Mouse (Mus musculus) liver, embryonic 13.5 days (tissue): ENCODE measurements around the gene Mdfic. TPM values are rescaled to one million over a fixed set of nuclear protein-coding genes. Genes with fewer than 3 reads are reported as not detected.

Experiments
- ATAC-seq: fragments of 200-750 bp; cut with Nextera tagmentation; 2 replicates; pipeline ENCODE4 v1.8.0; 2017; ENCODE audit warnings: low read depth, mild to moderate bottlenecking, moderate number of reproducible peaks, moderate library complexity
- DNase-seq: peaks from one replicate; pipeline ENCODE4 v3.0.0; 2022
- H3K27ac ChIP-seq: fragments of 300-500 bp; sonication (generic); 2 replicates; pipeline ENCODE4 v1.5.1; 2015; ENCODE audit warnings: moderate library complexity, mild to moderate bottlenecking, inconsistent platforms
- H3K27me3 ChIP-seq: fragments of 300-500 bp; sonication (generic); 2 replicates; pipeline ENCODE4 v1.6.1; 2015; ENCODE audit warnings: mild to moderate bottlenecking, inconsistent platforms
- H3K36me3 ChIP-seq: fragments of 300-500 bp; sonication (generic); 2 replicates; pipeline ENCODE4 v1.6.1; 2015; ENCODE audit warnings: mild to moderate bottlenecking, inconsistent platforms
- H3K4me1 ChIP-seq: fragments of 300-500 bp; sonication (generic); replicated peaks from 2 replicates; pipeline ENCODE4 v1.6.1; 2015; ENCODE audit warnings: inconsistent platforms
- H3K4me2 ChIP-seq: fragments of 300-500 bp; sonication (generic); 2 replicates; pipeline ENCODE4 v1.6.1; 2015; ENCODE audit warnings: inconsistent platforms, mild to moderate bottlenecking, moderate library complexity
- H3K4me3 ChIP-seq: fragments of 300-500 bp; sonication (generic); replicated peaks from 2 replicates; pipeline ENCODE4 v1.5.1; 2015; ENCODE audit warnings: mild to moderate bottlenecking, inconsistent platforms
- H3K9ac ChIP-seq: fragments of 300-500 bp; sonication (generic); 2 replicates; pipeline ENCODE4 v1.6.1; 2015; ENCODE audit warnings: mild to moderate bottlenecking, inconsistent platforms
- H3K9me3 ChIP-seq: fragments of 300-500 bp; sonication (generic); replicated peaks from 2 replicates; pipeline ENCODE4 v1.6.1; 2016; ENCODE audit warnings: inconsistent platforms
- WGBS: fragments of 180-500 bp; shearing (Covaris S2); methylation state at CpG from one replicate; pipeline ENCODE4 v1.1.7; 2015; ENCODE audit not compliant: insufficient replicate concordance; 5-methylcytosine and 5-hydroxymethylcytosine counted together
- polyA plus RNA-seq: library from polyadenylated mRNA; unstranded; fragments of >200 nt; fragmentation: Nextera tagmentation; extraction: Ambion mirVana; gene quantifications from 2 replicates; pipeline ENCODE4 v1.2.1, GENCODE M21; 2015

Mdfic gene
- polyA plus RNA-seq, 1 experiment from 2014 or later = 0.96 TPM

- no peaks in the 10 kb centered on the region for H3K36me3 ChIP-seq
- no peak overlapping the region for H3K4me3 ChIP-seq
- no peak overlapping the region for H3K4me2 ChIP-seq
- no peak for DNase-seq
- no peaks in the 10 kb centered on the region; the same call in 1 of the 2 replicates for H3K4me1 ChIP-seq
- H3K27me3 ChIP-seq = no peaks in the 10 kb centered on the region
- ATAC-seq = no peak
- H3K9ac ChIP-seq = no peak overlapping the region
- H3K27ac ChIP-seq = no peak overlapping the region
- WGBS = 74% methylated on average over 6 of the region's 6 CpGs
- H3K9me3 ChIP-seq = no peaks in the 10 kb centered on the region
Measured at GRCm38 (mm10) chr6:15760750-15761149, 40.3 kb downstream of the Mdfic start.

DNA sequence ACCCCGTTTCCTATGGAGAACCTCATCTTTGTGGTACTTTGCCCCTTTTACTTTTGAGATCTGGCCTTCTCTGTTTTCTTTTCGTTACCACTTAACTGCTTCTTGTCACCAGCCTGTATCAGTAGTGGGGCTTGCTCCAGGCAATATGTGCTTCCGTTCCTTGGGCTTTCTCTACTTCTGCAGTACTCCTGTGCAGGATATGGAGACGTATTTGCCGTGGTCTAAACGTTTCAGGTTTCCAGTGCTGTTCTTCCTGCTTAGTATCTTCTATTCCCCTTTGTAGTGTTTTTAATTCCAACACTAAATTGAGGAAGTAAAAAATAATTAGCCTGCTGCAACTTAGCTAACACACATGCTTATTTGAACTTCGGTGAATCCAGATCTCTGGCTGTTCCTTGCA is 43.6 kb downstream of the Mdfic start:
- no peaks in the 10 kb centered on the region for H3K9me3 ChIP-seq
- no peak overlapping the region for H3K27ac ChIP-seq
- no peaks in the 10 kb centered on the region for H3K36me3 ChIP-seq
- ATAC-seq (no peak), DNase-seq (no peak)
- no peak overlapping the region for H3K4me2 ChIP-seq
- H3K9ac ChIP-seq = no peak overlapping the region
- H3K27me3 ChIP-seq = no peaks in the 10 kb centered on the region
- WGBS = 45% methylated on average over 7 of the region's 7 CpGs
- H3K4me3 ChIP-seq = no peak overlapping the region
- H3K4me1 ChIP-seq = no peaks in the 10 kb centered on the region; the same call in 1 of the 2 replicates

DNA sequence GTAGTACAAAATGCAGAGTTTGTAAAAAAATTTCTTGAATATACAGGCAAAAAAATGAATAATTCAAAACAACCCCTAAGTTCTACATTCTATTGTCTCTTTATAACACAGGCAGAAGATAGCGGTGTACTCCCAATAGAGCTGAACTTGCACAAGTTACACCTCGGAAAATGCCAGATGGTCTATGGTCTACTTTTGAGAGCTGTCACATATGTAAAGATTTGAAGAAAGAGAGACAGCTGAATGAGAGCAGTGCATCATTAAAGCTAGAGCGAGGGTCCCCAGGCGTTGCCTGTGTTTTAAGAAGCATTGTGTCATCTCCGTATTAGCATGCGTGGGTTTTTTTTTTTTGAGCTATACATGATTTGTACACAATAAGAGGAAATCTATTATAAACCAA is 47.0 kb downstream of the Mdfic start:
- no peak for DNase-seq
- Histone ChIP-seq H3K4me2 (no peak overlapping the region), H3K27ac (no peak overlapping the region), H3K4me1 (no peaks in the 10 kb centered on the region), H3K27me3 (no peaks in the 10 kb centered on the region), H3K4me3 (no peak overlapping the region), H3K36me3 (no peaks in the 10 kb centered on the region), H3K9me3 (no peaks in the 10 kb centered on the region), H3K9ac (no peak overlapping the region)
- no peak for ATAC-seq
- 75% methylated on average over 6 of the region's 6 CpGs for WGBS

GRCm38 (mm10) chr6:15770128-15770527 is 49.7 kb downstream of the Mdfic start:
- no peak overlapping the region for H3K4me2 ChIP-seq
- H3K27ac ChIP-seq = no peak overlapping the region
- no peak overlapping the region for H3K9ac ChIP-seq
- DNase-seq (no peak), ATAC-seq (no peak)
- no peaks in the 10 kb centered on the region for H3K27me3 ChIP-seq
- H3K9me3 ChIP-seq = no peaks in the 10 kb centered on the region
- H3K36me3 ChIP-seq = no peaks in the 10 kb centered on the region
- 42% methylated on average over 8 of the region's 8 CpGs for WGBS
- no peak overlapping the region for H3K4me3 ChIP-seq
- no peaks in the 10 kb centered on the region for H3K4me1 ChIP-seq

- 80% methylated on average over 3 of the region's 3 CpGs for WGBS
- Histone ChIP-seq H3K36me3 (no peaks in the 10 kb centered on the region), H3K4me3 (no peak overlapping the region), H3K27me3 (no peaks in the 10 kb centered on the region), H3K27ac (no peak overlapping the region), H3K4me2 (no peak overlapping the region), H3K4me1 (no peaks in the 10 kb centered on the region), H3K9ac (no peak overlapping the region), H3K9me3 (no peaks in the 10 kb centered on the region)
- no peak for ATAC-seq
- no peak for DNase-seq
Measured at GRCm38 (mm10) chr6:15777070-15777469, 56.6 kb downstream of the Mdfic start.

DNA sequence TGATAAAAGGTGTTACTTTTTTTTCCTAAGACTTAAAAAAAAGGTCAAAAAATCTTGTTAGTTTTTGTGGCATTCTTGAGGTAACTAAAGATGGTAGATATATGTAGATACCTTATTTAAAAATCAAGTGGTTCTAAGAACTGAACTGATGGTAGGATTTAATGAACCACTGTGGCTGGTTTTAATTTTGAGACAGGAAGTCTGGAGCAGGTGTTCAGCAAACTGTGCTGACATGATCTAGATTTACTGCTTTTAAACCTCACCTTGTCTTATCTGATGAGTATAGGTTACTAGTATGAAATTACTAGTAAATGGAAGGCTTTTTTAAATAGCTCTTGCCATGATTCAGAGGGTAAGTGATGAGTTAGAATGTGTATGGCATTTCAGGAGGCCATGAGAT is 59.7 kb downstream of the Mdfic start:
- DNase-seq (no peak), ATAC-seq (no peak)
- H3K36me3 ChIP-seq = no peaks in the 10 kb centered on the region

GRCm38 (mm10) chr6:15780688-15781087 is 60.2 kb downstream of the Mdfic start:
- DNase-seq = no peak
- no peak for ATAC-seq
- no peak overlapping the region for H3K9ac ChIP-seq
- H3K4me1 ChIP-seq = no peaks in the 10 kb centered on the region
- H3K27ac ChIP-seq = no peak overlapping the region
- WGBS = 58% methylated on average over 2 of the region's 2 CpGs
- no peaks in the 10 kb centered on the region for H3K27me3 ChIP-seq
- H3K36me3 ChIP-seq = no peaks in the 10 kb centered on the region
- no peak overlapping the region for H3K4me3 ChIP-seq
- H3K9me3 ChIP-seq = no peaks in the 10 kb centered on the region
- no peak overlapping the region for H3K4me2 ChIP-seq

More for the DNA sequence above, 59.7 kb downstream of the Mdfic start:
- H3K4me1 ChIP-seq = no peaks in the 10 kb centered on the region
- H3K9me3 ChIP-seq = no peaks in the 10 kb centered on the region
- no peak overlapping the region for H3K27ac ChIP-seq
- no peaks in the 10 kb centered on the region for H3K27me3 ChIP-seq
- no peak overlapping the region for H3K4me2 ChIP-seq
- no peak overlapping the region for H3K4me3 ChIP-seq
- H3K9ac ChIP-seq = no peak overlapping the region

DNA sequence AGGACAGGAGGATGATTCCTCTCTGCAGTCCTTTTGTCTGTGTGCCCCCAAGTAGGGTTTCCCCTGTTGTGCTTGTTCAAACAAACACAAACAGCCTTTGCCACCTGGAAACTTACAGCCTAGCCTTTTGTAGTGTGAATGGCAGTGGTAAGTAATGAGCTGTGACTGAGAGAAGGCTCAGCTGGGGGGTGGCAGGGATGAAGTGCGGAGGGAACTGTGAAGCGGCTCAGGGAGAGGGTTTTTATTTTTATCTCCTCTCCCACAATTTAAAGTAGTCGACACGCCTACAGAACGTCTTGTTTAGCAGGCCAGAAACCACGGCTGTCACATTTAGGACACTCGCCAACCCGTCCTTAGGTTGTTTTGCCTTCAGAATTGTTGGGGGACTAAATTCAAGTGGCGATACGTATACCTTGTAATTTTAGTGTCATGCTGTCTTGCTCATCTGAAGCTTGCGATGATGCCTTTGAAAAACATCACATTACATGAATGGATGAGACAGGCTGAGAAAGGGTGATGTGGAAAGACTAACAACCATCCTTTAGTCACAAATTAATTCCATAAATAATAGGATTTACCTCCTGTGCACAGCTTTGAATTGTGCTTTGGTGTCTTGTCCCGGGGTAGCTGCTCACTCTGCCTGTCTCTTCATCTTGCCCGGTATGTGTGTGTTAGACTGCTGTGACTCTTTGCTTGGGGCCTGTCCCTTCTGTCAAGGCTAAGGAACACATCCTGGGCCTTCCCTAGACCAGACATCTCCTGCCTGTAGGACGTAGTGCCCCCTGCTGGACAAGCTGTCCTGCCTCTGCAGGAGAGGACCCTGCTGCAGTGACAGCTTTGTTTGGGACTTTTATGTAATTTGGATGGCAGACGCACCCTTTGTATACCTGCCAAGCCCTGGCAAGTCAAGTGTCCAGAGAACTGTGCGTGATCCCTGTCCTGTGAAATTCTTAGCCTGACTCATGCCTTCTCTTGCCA is 69.4 kb downstream of the Mdfic start:
- ATAC-seq (peak; percentile 34; the same call in 1 of the 2 replicates), DNase-seq (no peak)
- H3K36me3 ChIP-seq = no peaks in the 10 kb centered on the region
- H3K27ac ChIP-seq = no peak overlapping the region
- H3K9ac ChIP-seq = no peak overlapping the region
- 39% methylated on average over 16 of the region's 16 CpGs for WGBS
- no peaks in the 10 kb centered on the region for H3K9me3 ChIP-seq
- no peak overlapping the region for H3K4me2 ChIP-seq
- no peak overlapping the region for H3K4me3 ChIP-seq
- no peaks in the 10 kb centered on the region for H3K4me1 ChIP-seq
- H3K27me3 ChIP-seq = no peaks in the 10 kb centered on the region

DNA sequence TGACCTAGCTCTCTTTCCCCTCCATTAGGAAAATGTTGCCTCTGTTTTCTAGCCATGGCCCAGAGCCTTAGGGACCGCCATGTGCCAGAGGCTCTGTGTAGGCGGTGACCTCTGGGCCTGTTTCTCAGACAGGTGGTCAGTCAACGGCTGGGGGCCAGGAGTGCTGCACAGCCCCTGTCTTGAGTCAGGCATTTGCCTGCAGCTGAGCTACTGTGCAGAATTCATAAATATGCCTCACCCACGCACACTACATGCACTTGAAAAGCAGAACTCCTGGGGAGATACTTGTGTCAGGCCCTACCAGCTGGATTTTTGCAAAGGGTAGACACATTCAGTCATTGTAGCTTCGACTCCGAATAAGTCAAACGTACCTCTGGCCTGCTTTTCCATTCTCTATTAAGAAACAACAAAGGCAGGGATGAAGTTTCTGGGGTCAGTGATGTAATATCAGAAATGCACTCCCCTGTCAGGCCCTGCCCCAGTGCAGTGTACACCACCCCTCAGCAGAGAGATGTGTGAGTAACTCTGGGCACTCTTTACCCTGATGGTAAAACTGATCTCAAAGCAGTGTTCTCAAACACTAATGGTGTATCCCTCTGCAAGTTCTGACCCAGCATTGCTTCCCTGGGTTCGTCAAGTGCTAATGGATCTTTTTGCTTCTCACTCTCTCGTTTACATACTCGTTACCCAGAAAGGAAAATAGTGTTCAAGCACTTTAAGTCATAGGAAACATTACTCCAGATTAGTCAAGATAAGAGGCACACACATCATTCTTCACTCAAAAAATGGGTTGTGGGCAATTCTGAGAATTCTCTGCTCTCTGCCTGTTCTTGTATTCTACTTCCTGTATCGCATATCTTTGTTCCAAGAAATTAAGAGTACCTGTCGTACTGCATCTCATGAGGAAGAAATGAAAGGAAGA is 72.5 kb downstream of the Mdfic start:
- Histone ChIP-seq H3K27ac (no peak overlapping the region), H3K4me2 (no peak overlapping the region), H3K9ac (no peak overlapping the region), H3K9me3 (no peaks in the 10 kb centered on the region), H3K4me1 (no peaks in the 10 kb centered on the region), H3K36me3 (no peaks in the 10 kb centered on the region), H3K4me3 (no peak overlapping the region), H3K27me3 (no peaks in the 10 kb centered on the region)
- WGBS = 60% methylated on average over 12 of the region's 12 CpGs
- DNase-seq (no peak), ATAC-seq (no peak)

- DNase-seq (no peak), ATAC-seq (no peak)
- Histone ChIP-seq H3K9ac (no peak overlapping the region), H3K4me3 (no peak overlapping the region), H3K27ac (no peak overlapping the region), H3K36me3 (no peaks in the 10 kb centered on the region), H3K9me3 (no peaks in the 10 kb centered on the region), H3K4me1 (no peaks in the 10 kb centered on the region), H3K4me2 (no peak overlapping the region), H3K27me3 (no peaks in the 10 kb centered on the region)
- WGBS = 58% methylated on average over 8 of the region's 8 CpGs
Measured at GRCm38 (mm10) chr6:15793602-15794345, 73.3 kb downstream of the Mdfic start.

DNA sequence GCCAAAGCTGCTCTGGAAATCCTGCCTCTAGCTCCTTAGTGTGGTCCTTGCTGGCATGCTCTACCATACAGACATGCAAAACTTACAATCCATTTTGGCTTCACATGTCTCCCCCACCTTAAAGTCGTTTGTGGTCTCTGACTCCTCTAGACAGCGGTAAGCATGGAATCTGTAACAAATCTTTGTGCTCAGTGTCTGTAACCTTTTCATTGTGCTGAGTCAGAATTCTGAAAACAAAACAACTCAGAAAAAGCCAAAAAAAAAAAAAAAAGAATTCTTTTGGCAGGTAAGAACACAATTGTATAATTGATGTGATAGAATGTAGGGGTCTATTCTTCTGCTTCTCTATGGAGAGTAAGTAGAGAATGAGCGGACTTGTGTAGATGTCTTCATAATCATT is 74.3 kb downstream of the Mdfic start:
- no peaks in the 10 kb centered on the region for H3K4me1 ChIP-seq

More for the DNA sequence above, 74.3 kb downstream of the Mdfic start:
- DNase-seq = no peak
- no peaks in the 10 kb centered on the region; the same call in 1 of the 2 replicates for H3K36me3 ChIP-seq
- ATAC-seq = no peak
- no peak overlapping the region for H3K4me3 ChIP-seq
- H3K9ac ChIP-seq = no peak overlapping the region
- H3K9me3 ChIP-seq = no peaks in the 10 kb centered on the region
- H3K27me3 ChIP-seq = no peaks in the 10 kb centered on the region
- H3K27ac ChIP-seq = no peak overlapping the region
- WGBS = 67% methylated on average over 3 of the region's 3 CpGs
- no peak overlapping the region for H3K4me2 ChIP-seq
